Mouse (Mus musculus): Measurements from ENCODE around the gene Ncapd2.
A peak's percentile ranks its signal among the peaks of the same experiment; 100 is the strongest.

The Ncapd2 gene

GRCm38 (mm10) chr6:125146797-125147196 lies 44.7 kb downstream of the Ncapd2 start:
- DNase-seq (ENCODE audit: low spot score) = no peak

- DNase-seq (ENCODE audit: low spot score) = no peak
Observed at GRCm38 (mm10) chr6:125146148-125146547, 45.4 kb downstream of the Ncapd2 start.

GRCm38 (mm10) chr6:125145479-125145951 lies 46.0 kb downstream of the Ncapd2 start:
- no peak for DNase-seq (ENCODE audit: low spot score)

DNA sequence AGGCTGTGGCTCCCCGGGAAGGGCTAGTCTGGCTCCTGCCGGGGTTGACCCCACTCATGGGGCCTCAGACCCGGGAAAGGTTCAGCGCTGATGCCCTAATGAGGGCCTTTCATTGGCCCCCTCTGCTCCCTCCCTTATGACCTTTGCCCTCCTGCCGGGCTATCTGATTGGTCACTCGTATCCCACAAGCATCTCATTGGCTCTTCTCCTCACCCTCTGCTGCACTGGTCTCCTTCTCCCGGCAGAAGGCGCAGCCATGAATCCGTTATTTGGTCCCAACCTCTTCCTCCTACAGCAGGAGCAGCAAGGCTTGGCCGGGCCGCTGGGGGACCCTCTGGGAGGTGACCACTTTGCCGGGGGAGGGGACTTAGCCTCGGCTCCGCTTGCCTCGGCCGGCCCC lies 46.5 kb downstream of the Ncapd2 start, which contains the start of gene Iffo1:
TSS of gene Iffo1 (plus strand) at position 241 of the 400 bp plus-strand sequence.
- peak; percentile 96 for DNase-seq (ENCODE audit: low spot score)

- no peak for DNase-seq (ENCODE audit: low spot score)
Observed at GRCm38 (mm10) chr6:125143904-125144303, 47.6 kb downstream of the Ncapd2 start.

DNA sequence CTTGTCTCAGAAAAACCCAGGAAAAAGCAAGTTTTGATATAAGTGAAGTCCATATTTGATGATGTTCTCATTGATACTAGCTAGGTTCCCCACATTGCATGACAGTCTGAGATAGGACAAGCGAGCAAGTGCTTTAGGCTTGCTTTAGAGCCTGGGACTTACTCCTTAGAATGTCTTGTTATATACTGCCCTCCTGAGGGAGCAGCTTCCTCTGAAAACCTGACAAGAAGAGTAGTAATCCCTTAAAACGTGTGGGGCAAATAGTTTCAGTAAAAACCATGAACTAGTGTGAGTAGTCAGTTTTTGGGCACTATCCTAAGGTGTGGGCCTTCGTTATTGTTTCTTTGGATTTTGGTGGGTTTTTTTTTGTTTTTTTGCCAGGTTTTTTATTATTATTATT lies 48.4 kb downstream of the Ncapd2 start:
- DNase-seq (ENCODE audit: low spot score) = no peak

- DNase-seq (ENCODE audit: low spot score) = no peak
Observed at GRCm38 (mm10) chr6:125142436-125142835, 49.1 kb downstream of the Ncapd2 start.

GRCm38 (mm10) chr6:125139747-125140146 lies 51.8 kb downstream of the Ncapd2 start:
- DNase-seq (ENCODE audit: low spot score) = no peak

- no peak for DNase-seq (ENCODE audit: low spot score)
Observed at GRCm38 (mm10) chr6:125137002-125137671, 54.4 kb downstream of the Ncapd2 start.

GRCm38 (mm10) chr6:125132470-125132869 lies 59.0 kb downstream of the Ncapd2 start:
- DNase-seq (ENCODE audit: low spot score) = no peak

- DNase-seq (ENCODE audit: low spot score) = peak; percentile 93
Observed at GRCm38 (mm10) chr6:125131302-125132156, 60.0 kb downstream of the Ncapd2 start, which contains the start of gene Nop2. TSS of gene Nop2 (plus strand) at chr6:125131909.

- DNase-seq (ENCODE audit: low spot score) = no peak
Observed at GRCm38 (mm10) chr6:125129710-125130402, 61.6 kb downstream of the Ncapd2 start.

- DNase-seq (ENCODE audit: low spot score) = no peak
Observed at GRCm38 (mm10) chr6:125128724-125129123, 62.8 kb downstream of the Ncapd2 start.

GRCm38 (mm10) chr6:125119387-125119786 lies 72.1 kb downstream of the Ncapd2 start:
- DNase-seq (ENCODE audit: low spot score) = no peak
